Mouse (Mus musculus) spleen, embryonic (tissue): ENCODE results near the gene Ddhd1.

ENCODE experiments used
- CTCF ChIA-PET: fragments of 350-600 bp; sonication (Branson Sonifier 250); formaldehyde crosslinking; loops from one replicate; lab custom pipeline; 2022; lab: Charles Lee

The Ddhd1 gene

GRCm38 (mm10) chr14:45657641-45658611 is at the start of gene Ddhd1:
Gene Ddhd1 (minus strand): TSS chr14:45658143.
- CTCF ChIA-PET = no interaction called here

- CTCF ChIA-PET = no interaction called here
Observed at GRCm38 (mm10) chr14:45707176-45707910, 49.4 kb upstream of the Ddhd1 start.

GRCm38 (mm10) chr14:45700031-45700572 is 42.2 kb upstream of the Ddhd1 start:
- CTCF ChIA-PET = no interaction called here

GRCm38 (mm10) chr14:45698867-45699266 is 40.9 kb upstream of the Ddhd1 start:
- CTCF ChIA-PET = no interaction called here

GRCm38 (mm10) chr14:45696098-45696497 is 38.2 kb upstream of the Ddhd1 start:
- CTCF ChIA-PET = no interaction called here

GRCm38 (mm10) chr14:45693891-45694290 is 35.9 kb upstream of the Ddhd1 start:
- CTCF ChIA-PET = no interaction called here

GRCm38 (mm10) chr14:45690520-45691246 is 32.7 kb upstream of the Ddhd1 start:
- CTCF ChIA-PET = interaction anchor here (0.7 kb wide), 1 partner anchor 279 kb away, joined by 11 read pairs; no protein-coding TSS in a partner anchor

- CTCF ChIA-PET = no interaction called here
Observed at GRCm38 (mm10) chr14:45685313-45685712, 27.4 kb upstream of the Ddhd1 start.

GRCm38 (mm10) chr14:45676722-45677121 is 18.8 kb upstream of the Ddhd1 start:
- CTCF ChIA-PET = no interaction called here

- CTCF ChIA-PET = no interaction called here
Observed at GRCm38 (mm10) chr14:45668325-45668724, 10.4 kb upstream of the Ddhd1 start.

- CTCF ChIA-PET = no interaction called here
Observed at GRCm38 (mm10) chr14:45667231-45667630, 9.3 kb upstream of the Ddhd1 start.

GRCm38 (mm10) chr14:45661575-45661974 is 3.6 kb upstream of the Ddhd1 start:
- CTCF ChIA-PET = no interaction called here

GRCm38 (mm10) chr14:45660315-45660714 is 2.4 kb upstream of the Ddhd1 start:
- CTCF ChIA-PET = no interaction called here

- CTCF ChIA-PET = interaction anchor here (0.6 kb wide), 1 partner anchor 1601 kb away, joined by 11 read pairs; no protein-coding TSS in a partner anchor
Observed at GRCm38 (mm10) chr14:45656831-45657640, 907 bp downstream of the Ddhd1 start.

GRCm38 (mm10) chr14:45654876-45655416 is 3.0 kb downstream of the Ddhd1 start:
- CTCF ChIA-PET = no interaction called here

- CTCF ChIA-PET = no interaction called here
Observed at GRCm38 (mm10) chr14:45653756-45654155, 4.2 kb downstream of the Ddhd1 start.

GRCm38 (mm10) chr14:45648999-45649818 is 8.7 kb downstream of the Ddhd1 start:
- CTCF ChIA-PET = no interaction called here

GRCm38 (mm10) chr14:45648144-45648543 is 9.8 kb downstream of the Ddhd1 start:
- CTCF ChIA-PET = no interaction called here

- CTCF ChIA-PET = no interaction called here
Observed at GRCm38 (mm10) chr14:45647632-45648031, 10.3 kb downstream of the Ddhd1 start.
